Mouse (Mus musculus) small intestine, adult 2 months (tissue): ENCODE results near the gene Actr2. TPM values are rescaled to one million over a fixed set of nuclear protein-coding genes. Genes with fewer than 3 reads are reported as not detected.
"Not testable (repeated sequence)": the region's sequence is repeated elsewhere in the genome, so short reads cannot be mapped to it uniquely, and the experiment has no call there.

Experiments used
- H3K27ac ChIP-seq: fragments of 200-500 bp; 2 replicates; pipeline ENCODE4 v1.5.1; 2012; ENCODE audit warnings: low read depth, low read length, control low read depth, inconsistent platforms; ENCODE audit not compliant: insufficient read depth
- H3K27me3 ChIP-seq: fragments of 200-500 bp; 2 replicates; pipeline ENCODE4 v1.6.1; 2012; ENCODE audit warnings: mild to moderate bottlenecking, moderate library complexity, low read length, inconsistent platforms; ENCODE audit not compliant: control insufficient read depth, insufficient read depth
- H3K36me3 ChIP-seq: fragments of 200-500 bp; 2 replicates; pipeline ENCODE4 v1.6.1; 2012; ENCODE audit warnings: mild to moderate bottlenecking, low read length, control low read depth, inconsistent platforms; ENCODE audit not compliant: control insufficient read depth, insufficient read depth
- H3K4me1 ChIP-seq: fragments of 200-500 bp; 2 replicates; pipeline ENCODE4 v1.6.1; 2012; ENCODE audit warnings: low read length, inconsistent platforms, mixed read lengths; ENCODE audit not compliant: control insufficient read depth, insufficient read depth, insufficient read length
- H3K4me3 ChIP-seq: fragments of 200-500 bp; 2 replicates; pipeline ENCODE4 v1.5.1; 2012; ENCODE audit warnings: low read depth, mild to moderate bottlenecking, control low read depth, inconsistent platforms, low read length, moderate library complexity
- CTCF ChIP-seq: fragments of 200-500 bp; IDR thresholded peaks from 2 replicates; pipeline ENCODE4 v1.5.1; 2012; ENCODE audit warnings: low read depth, mild to moderate bottlenecking, control low read depth, inconsistent platforms, low read length, moderate library complexity, mixed read lengths; ENCODE audit not compliant: insufficient replicate concordance, insufficient read length; ENCODE audit errors: extremely low read depth
- POLR2A ChIP-seq: fragments of 200-500 bp; IDR thresholded peaks from 2 replicates; pipeline ENCODE4 v1.6.1; 2012; ENCODE audit warnings: low read depth, mild to moderate bottlenecking, control low read depth, inconsistent platforms, low read length, moderate library complexity
- WGBS: fragments of 180-500 bp; shearing (Covaris S2); methylation state at CpG from one replicate; pipeline ENCODE4 v1.1.7; 2018; 5-methylcytosine and 5-hydroxymethylcytosine counted together
- polyA plus RNA-seq: library from polyadenylated mRNA; depleted of rRNA; stranded (reverse); fragments of >200 nt; gene quantifications from 2 replicates; pipeline ENCODE4 v1.2.3, GENCODE M21; 2012

Gene Actr2
- polyA plus RNA-seq, 1 experiment: 10.7 TPM

DNA sequence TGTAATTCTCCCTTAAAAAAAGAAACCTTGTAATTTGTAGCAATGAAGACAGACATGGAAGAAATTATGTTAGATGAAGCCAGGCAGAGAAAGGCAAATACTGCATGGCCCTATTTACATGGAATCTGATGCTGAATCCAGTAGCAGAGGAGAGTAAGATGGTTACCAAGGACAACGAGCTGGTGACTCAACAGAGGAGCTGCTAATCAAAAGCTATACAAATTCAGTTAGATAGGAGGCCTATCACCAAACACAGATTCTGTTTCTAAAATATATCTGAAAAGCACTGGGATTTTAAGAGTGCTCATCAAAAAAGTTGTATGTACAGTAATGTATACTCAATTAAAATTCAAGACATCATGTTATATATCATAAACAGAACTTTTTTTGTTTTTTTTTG, 37.3 kb downstream of the Actr2 start:
- no peaks in the 10 kb centered on the region for H3K4me1 ChIP-seq
- 72% methylated on average over 1 of the region's 1 CpGs for WGBS
- no peaks in the 10 kb centered on the region for H3K27me3 ChIP-seq

DNA sequence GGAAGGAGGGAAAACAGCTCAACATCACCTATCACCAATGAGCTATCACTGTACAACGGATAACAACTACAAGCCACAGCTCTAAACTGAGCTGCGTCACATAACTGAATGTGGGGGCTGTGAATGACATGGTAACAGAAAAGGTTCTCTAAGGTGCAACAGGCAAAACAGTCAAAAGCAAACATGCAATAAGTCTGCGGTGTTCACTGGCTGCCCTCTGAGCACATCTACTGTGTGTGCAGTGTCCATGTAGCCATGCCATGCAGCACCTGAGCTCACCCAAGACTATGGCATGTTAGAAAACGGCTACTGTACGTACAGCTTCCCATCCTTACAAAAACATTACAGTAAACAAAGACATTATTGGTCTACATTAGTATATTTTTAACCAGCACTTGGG, 39.9 kb downstream of the Actr2 start:
- TF ChIP-seq CTCF (no peak), POLR2A (no peak)

More for the DNA sequence above, 37.3 kb downstream of the Actr2 start:
- Histone ChIP-seq H3K27ac (no peak overlapping the region), H3K4me3 (no peak overlapping the region), H3K36me3 (peaks cover 65% of the 10 kb centered on the region)
- TF ChIP-seq CTCF: no peak
- no peak for TF ChIP-seq POLR2A

DNA sequence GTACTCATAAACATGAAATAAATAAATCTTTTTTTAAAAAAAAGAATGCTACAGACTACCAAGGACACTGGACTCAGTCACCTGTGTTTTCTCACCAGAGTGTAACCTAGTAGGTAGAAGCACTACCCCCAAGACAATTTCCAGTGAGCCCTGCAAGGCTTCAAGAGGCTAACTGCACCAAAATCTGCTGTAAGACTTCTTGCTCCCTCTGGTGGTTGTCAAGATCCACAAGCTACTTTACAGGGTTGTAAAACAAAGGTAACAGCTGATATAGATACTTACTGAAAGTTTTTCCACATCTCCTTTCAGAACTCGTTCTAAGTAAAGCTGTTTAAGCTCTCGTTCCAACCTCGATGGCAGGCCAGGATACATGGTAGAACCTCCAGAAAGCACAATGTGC, 40.5 kb downstream of the Actr2 start:
- no peaks in the 10 kb centered on the region for H3K27me3 ChIP-seq
- no peak overlapping the region for H3K27ac ChIP-seq
- peaks cover 56% of the 10 kb centered on the region for H3K36me3 ChIP-seq
- no peak overlapping the region for H3K4me3 ChIP-seq
- WGBS: 58% methylated on average over 3 of the region's 3 CpGs
- TF ChIP-seq POLR2A: no peak
- TF ChIP-seq CTCF: no peak
- no peaks in the 10 kb centered on the region for H3K4me1 ChIP-seq

More for the DNA sequence above, 39.9 kb downstream of the Actr2 start:
- peaks cover 59% of the 10 kb centered on the region for H3K36me3 ChIP-seq
- no peak overlapping the region for H3K27ac ChIP-seq
- no peaks in the 10 kb centered on the region for H3K4me1 ChIP-seq
- WGBS: 94% methylated on average over 5 of the region's 5 CpGs
- no peaks in the 10 kb centered on the region for H3K27me3 ChIP-seq
- H3K4me3 ChIP-seq: no peak overlapping the region

GRCm38 (mm10) chr11:20068346-20069004, 44.2 kb downstream of the Actr2 start:
- H3K4me1 ChIP-seq: no peaks in the 10 kb centered on the region
- no peak overlapping the region for H3K4me3 ChIP-seq
- TF ChIP-seq POLR2A: no peak
- no peak for TF ChIP-seq CTCF
- H3K36me3 ChIP-seq: peaks cover 64% of the 10 kb centered on the region
- WGBS: 96% methylated on average over 6 of the region's 6 CpGs
- H3K27ac ChIP-seq: no peak overlapping the region
- H3K27me3 ChIP-seq: no peaks in the 10 kb centered on the region

DNA sequence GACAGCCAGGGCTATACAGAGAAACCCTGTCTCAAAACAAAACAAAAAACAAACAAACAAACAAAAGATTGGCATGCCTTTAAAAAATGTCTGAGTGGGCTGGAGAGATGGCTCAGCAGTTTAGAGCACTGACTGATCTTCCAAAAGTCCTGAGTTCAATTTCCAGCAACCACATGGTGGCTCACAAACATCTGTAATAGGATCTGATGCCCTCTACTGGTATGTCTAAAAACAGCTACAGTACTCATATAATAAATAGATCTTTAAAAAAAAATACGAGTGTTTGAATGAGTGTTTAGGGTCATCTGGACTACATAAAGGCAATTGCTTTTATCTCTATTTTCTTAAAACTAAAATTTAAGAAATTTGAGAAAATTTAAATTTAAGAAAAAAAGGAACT, 45.2 kb downstream of the Actr2 start:
- WGBS: 47% methylated on average over 1 of the region's 1 CpGs
- no peak overlapping the region for H3K27ac ChIP-seq

GRCm38 (mm10) chr11:20066106-20066505, 46.6 kb downstream of the Actr2 start:
- Histone ChIP-seq H3K4me1 (no peaks in the 10 kb centered on the region), H3K27me3 (no peaks in the 10 kb centered on the region), H3K36me3 (peaks cover 59% of the 10 kb centered on the region), H3K4me3 (no peak overlapping the region), H3K27ac (no peak overlapping the region)
- TF ChIP-seq POLR2A (no peak), CTCF (no peak)
- WGBS: 92% methylated on average over 1 of the region's 1 CpGs

More for the DNA sequence above, 45.2 kb downstream of the Actr2 start:
- Histone ChIP-seq H3K36me3 (peaks cover 64% of the 10 kb centered on the region), H3K27me3 (no peaks in the 10 kb centered on the region), H3K4me1 (no peaks in the 10 kb centered on the region), H3K4me3 (no peak overlapping the region)
- TF ChIP-seq CTCF (no peak), POLR2A (no peak)

DNA sequence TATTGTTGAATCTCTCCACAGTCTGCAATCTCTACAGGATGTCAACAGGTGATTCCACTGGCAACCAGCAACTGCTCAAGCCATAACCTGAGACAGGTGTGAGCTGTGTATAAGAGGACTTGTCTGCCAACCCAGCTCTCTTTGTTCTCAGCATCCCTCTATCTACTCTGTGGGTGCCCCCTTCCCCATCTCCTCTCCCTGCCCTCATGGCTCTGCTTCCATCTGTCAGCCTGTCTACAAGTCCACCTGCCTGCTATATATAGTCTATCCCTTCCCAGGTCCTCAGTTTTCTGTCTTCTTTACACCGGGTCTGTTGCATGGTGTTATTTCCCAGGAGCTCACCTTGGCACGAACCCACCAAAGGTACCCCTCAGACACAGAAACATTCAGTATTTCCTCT, 47.8 kb downstream of the Actr2 start:
- H3K36me3 ChIP-seq: peaks cover 62% of the 10 kb centered on the region
- no peak overlapping the region for H3K4me3 ChIP-seq
- no peaks in the 10 kb centered on the region for H3K4me1 ChIP-seq
- H3K27me3 ChIP-seq: no peaks in the 10 kb centered on the region
- 88% methylated on average over 2 of the region's 2 CpGs for WGBS
- no peak overlapping the region for H3K27ac ChIP-seq
- TF ChIP-seq POLR2A (no peak), CTCF (no peak)

- not testable (repeated sequence) for H3K4me1 ChIP-seq, H3K27ac ChIP-seq, H3K4me3 ChIP-seq, H3K27me3 ChIP-seq
- WGBS: 76% methylated on average over 2 of the region's 2 CpGs
- H3K36me3 ChIP-seq: peaks cover 62% of the 10 kb centered on the region
These were observed 48.6 kb downstream of the Actr2 start for GRCm38 (mm10) chr11:20064086-20064485.

GRCm38 (mm10) chr11:20062801-20063200, 49.9 kb downstream of the Actr2 start:
- H3K27ac ChIP-seq, H3K27me3 ChIP-seq, H3K4me1 ChIP-seq, H3K4me3 ChIP-seq: not testable (repeated sequence)
- H3K36me3 ChIP-seq: peaks cover 62% of the 10 kb centered on the region
- WGBS: 90% methylated on average over 9 of the region's 9 CpGs
